Mouse (Mus musculus) heart, adult 2 months (tissue): Measurements from ENCODE around the gene Nup133. TPM values are rescaled to one million over a fixed set of nuclear protein-coding genes. Genes with fewer than 3 reads are reported as not detected.

Experiments used
- DNase-seq, 2 experiments: peaks; one replicate each; pipeline ENCODE4 v3.0.0; 2021
- H3K27ac ChIP-seq: fragments of 200-600 bp; 2 replicates; pipeline ENCODE4 v1.8.1; 2022
- H3K27me3 ChIP-seq: fragments of 200-500 bp; 2 replicates; pipeline ENCODE4 v1.6.1; 2012; ENCODE audit warnings: mild to moderate bottlenecking, low read length, inconsistent platforms, mixed read lengths; ENCODE audit not compliant: control insufficient read depth, insufficient read depth
- H3K36me3 ChIP-seq: fragments of 200-500 bp; 2 replicates; pipeline ENCODE4 v1.6.1; 2012; ENCODE audit warnings: low read length, inconsistent platforms; ENCODE audit not compliant: control insufficient read depth, insufficient read depth
- H3K4me1 ChIP-seq: fragments of 200-500 bp; 2 replicates; pipeline ENCODE4 v1.6.1; 2011; ENCODE audit warnings: low read length; ENCODE audit not compliant: control insufficient read depth, insufficient read depth
- H3K4me3 ChIP-seq: fragments of 200-600 bp; 2 replicates; pipeline ENCODE4 v1.8.1; 2022
- H3K79me2 ChIP-seq: fragments of 200-500 bp; replicated peaks from 2 replicates; pipeline ENCODE4 v1.6.1; 2012; ENCODE audit warnings: mild to moderate bottlenecking, inconsistent platforms, low read length, moderate library complexity, mixed read lengths; ENCODE audit not compliant: control insufficient read depth, insufficient read depth
- H3K9ac ChIP-seq: fragments of 200-500 bp; 2 replicates; pipeline ENCODE4 v1.6.1; 2012; ENCODE audit warnings: low read depth, mild to moderate bottlenecking, control low read depth, inconsistent platforms, low read length, mixed read lengths
- CTCF ChIP-seq: fragments of 200-600 bp; IDR thresholded peaks from 2 replicates; pipeline ENCODE4 v1.8.1; 2022; ENCODE audit warnings: antibody characterized with exemption, mild to moderate bottlenecking, moderate library complexity
- EP300 ChIP-seq: fragments of 200-500 bp; IDR thresholded peaks from 2 replicates; pipeline ENCODE4 v1.6.1; 2011; ENCODE audit warnings: low read depth, low read length, control low read depth; ENCODE audit not compliant: insufficient read depth
- POLR2A ChIP-seq: fragments of 200-500 bp; IDR thresholded peaks from 2 replicates; pipeline ENCODE4 v1.6.1; 2011; ENCODE audit warnings: mild to moderate bottlenecking, low read depth, low read length, control low read depth; ENCODE audit not compliant: insufficient read depth
- WGBS: fragments of 180-500 bp; shearing (Covaris S2); methylation state at CpG from one replicate; pipeline ENCODE4 v1.1.7; 2018; 5-methylcytosine and 5-hydroxymethylcytosine counted together
- intact Hi-C: fragments of 180-260 bp; cut with DNase I; formaldehyde crosslinking; loops from one replicate; pipeline ENCODE4 v1.15.1; 2025
- polyA plus RNA-seq: library from polyadenylated mRNA; depleted of rRNA; stranded (reverse); fragments of >200 nt; gene quantifications from 2 replicates; pipeline ENCODE4 v1.2.3, GENCODE M21; 2012
- total RNA-seq, 2 experiments: library from RNA; stranded (reverse); gene quantifications; 2 replicates each; pipeline ENCODE4 v1.2.3; 2021

Gene Nup133
- total and polyA plus RNA-seq, 3 experiments = 7.2 to 10.8 (median 9.9) TPM

DNA sequence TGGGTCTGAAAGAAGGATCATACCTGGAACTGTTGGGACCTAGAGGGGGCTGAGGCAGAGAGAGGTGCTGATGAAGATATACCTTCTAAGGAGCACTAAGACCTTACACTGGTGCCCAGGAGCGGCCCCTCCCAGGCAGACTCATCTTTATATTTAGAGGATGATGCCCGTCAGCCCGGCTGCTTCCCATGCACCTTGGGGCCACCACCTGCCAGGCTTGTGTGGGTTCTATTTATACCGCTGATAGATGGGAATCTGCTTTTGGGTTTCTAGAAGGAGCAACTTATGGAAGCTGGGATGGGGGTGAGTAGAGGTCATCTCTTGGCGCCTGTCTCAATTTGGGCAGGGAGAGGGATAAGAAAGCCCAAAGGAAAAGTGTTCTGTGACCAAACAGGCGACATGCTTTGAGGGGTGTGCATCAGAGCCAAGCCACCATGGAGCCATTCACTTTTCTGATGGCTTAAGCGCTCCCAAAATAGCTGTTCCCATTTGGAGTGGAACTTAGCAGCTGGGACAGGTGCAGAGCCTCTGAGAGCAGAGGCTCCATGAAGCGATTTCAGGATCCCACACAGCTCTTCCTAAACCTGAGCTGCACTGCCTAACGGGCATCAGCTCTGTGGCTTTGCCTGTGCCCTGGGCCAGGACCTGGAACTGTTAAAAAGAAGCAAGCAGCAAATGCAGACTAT, 53.2 kb downstream of the Nup133 start:
- peaks cover 7% of the 10 kb centered on the region for H3K27me3 ChIP-seq
- no peak overlapping the region for H3K4me3 ChIP-seq
- H3K27ac ChIP-seq = no peak overlapping the region
- intact Hi-C loops = no loop called here
- H3K36me3 ChIP-seq = no peaks in the 10 kb centered on the region
- H3K9ac ChIP-seq = no peak overlapping the region
- WGBS = 54% methylated on average over 9 of the region's 9 CpGs
- H3K79me2 ChIP-seq = no peaks in the 10 kb centered on the region
- H3K4me1 ChIP-seq = no peaks in the 10 kb centered on the region
- no peak for DNase-seq
- no peak for TF ChIP-seq POLR2A
- no peak for TF ChIP-seq CTCF
- TF ChIP-seq EP300 = no peak

DNA sequence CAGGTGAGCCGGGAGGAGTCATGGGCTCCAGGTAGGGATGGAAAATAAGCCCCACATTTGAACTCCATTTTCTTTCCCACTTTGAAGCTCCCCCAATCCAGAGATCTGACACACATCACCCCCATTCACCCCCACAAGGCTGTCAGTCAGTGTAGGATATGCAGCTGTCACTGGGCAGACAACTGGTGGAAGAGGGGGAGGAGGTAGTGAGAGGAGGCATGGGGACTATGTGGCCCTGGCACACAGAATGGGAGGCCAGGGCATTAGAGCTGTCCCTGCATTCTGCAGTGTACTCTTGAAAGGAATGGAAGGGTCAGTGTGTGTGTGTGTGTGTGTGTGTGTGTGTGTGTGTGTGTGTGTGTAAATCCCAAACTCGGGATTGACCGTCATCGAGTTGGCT, 53.8 kb downstream of the Nup133 start:
- H3K9ac ChIP-seq = no peak overlapping the region
- H3K27ac ChIP-seq = no peak overlapping the region
- H3K4me1 ChIP-seq = no peaks in the 10 kb centered on the region
- no peaks in the 10 kb centered on the region for H3K36me3 ChIP-seq
- peaks cover 7% of the 10 kb centered on the region for H3K27me3 ChIP-seq
- 72% methylated on average over 4 of the region's 4 CpGs for WGBS
- DNase-seq = no peak
- TF ChIP-seq EP300 (no peak), CTCF (no peak), POLR2A (no peak)
- intact Hi-C loops = no loop called here
- H3K4me3 ChIP-seq = no peak overlapping the region
- no peaks in the 10 kb centered on the region for H3K79me2 ChIP-seq

DNA sequence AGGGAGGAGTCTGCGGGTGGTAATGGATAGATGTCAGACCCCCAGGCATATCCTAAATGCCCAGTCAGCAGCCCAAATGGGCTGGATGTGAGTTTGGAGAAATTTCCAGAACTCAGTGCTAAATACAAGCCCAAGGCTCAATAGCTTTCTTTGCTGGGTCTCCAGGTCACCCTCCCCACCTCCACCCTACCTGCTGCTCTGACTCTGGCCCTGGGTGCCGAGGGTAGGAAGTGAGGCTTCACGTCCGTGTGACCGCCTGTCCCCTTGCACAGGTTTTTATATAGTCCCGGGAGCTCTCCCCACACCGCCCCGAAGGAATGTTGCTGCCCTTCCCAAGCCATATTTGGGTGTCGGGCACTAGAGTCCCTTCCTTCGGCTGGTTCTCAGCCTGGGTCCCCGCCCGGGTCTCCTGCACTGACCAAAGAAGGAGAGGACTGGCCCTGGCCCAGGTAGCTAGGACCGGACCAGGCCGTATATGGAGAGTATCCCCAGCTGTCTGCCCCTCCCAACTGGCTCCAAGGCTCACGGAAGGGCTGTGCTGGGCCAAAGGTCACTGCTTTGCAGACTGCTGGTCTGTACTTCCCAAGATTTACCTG, 54.5 kb downstream of the Nup133 start, which contains the start of gene Acta1:
Acta1 (minus strand) TSS at position 250 of the 596 bp plus-strand sequence.
- DNase-seq = peak in 1 of 2 experiments; percentile 15

DNA sequence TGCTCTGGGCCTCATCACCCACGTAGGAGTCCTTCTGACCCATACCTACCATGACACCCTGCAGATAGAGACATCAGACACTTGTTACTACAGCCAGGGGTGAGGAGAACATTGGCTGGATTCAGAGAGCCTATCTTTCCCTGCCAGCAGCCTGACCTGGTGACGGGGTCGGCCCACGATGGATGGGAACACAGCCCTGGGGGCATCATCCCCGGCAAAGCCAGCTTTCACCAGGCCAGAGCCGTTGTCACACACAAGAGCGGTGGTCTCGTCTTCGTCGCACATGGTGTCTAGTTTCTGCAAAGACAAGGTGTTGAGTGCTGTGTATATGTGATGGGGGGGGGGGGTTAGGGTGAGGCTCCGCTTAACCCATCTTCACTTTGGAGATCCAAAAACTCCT, 55.7 kb downstream of the Nup133 start:
- no peak for DNase-seq
- no peak overlapping the region for H3K4me3 ChIP-seq
- H3K27me3 ChIP-seq = peaks cover 7% of the 10 kb centered on the region
- H3K27ac ChIP-seq = no peak overlapping the region
- TF ChIP-seq POLR2A = no peak
- no peak for TF ChIP-seq EP300
- no peak for TF ChIP-seq CTCF
- intact Hi-C loops = no loop called here
- H3K9ac ChIP-seq = no peak overlapping the region
- 73% methylated on average over 11 of the region's 11 CpGs for WGBS
- no peaks in the 10 kb centered on the region for H3K79me2 ChIP-seq
- no peaks in the 10 kb centered on the region for H3K36me3 ChIP-seq
- H3K4me1 ChIP-seq = no peaks in the 10 kb centered on the region

More for the DNA sequence above, 54.5 kb downstream of the Nup133 start, which contains the start of gene Acta1:
- intact Hi-C loops = no loop called here
- TF ChIP-seq CTCF (no peak), POLR2A (peak; percentile 34; the same call in 1 of the 2 replicates), EP300 (no peak)
- Histone ChIP-seq H3K4me3 (no peak within 1 kb of the TSS), H3K27ac (no peak within 1 kb of the TSS), H3K4me1 (no peaks in the 10 kb centered on the region), H3K36me3 (no peaks in the 10 kb centered on the region), H3K79me2 (no peaks in the 10 kb centered on the region), H3K27me3 (peaks cover 7% of the 10 kb centered on the region), H3K9ac (no peak within 1 kb of the TSS)
- 16% methylated on average over 15 of the region's 15 CpGs for WGBS

DNA sequence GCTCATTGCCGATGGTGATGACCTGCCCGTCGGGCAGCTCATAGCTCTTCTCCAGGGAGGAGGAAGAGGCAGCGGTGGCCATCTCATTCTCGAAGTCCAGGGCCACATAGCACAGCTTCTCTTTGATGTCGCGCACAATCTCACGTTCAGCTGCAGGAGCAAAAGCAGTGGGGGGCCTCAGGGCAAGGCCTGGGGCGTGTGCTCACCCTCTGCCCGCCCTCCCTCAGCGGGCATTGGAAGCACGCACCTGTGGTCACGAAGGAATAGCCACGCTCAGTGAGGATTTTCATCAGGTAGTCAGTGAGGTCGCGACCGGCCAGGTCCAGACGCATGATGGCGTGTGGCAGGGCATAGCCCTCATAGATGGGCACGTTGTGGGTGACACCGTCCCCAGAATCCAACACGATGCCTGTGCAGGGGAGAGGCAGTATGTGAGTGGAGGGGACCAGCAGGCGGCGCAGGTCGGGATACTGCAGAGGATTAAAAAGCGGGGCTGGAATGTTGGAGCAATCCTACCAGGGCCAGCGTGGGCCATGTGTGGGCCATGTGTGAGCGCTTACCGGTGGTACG, 56.4 kb downstream of the Nup133 start:
- TF ChIP-seq EP300 (no peak), POLR2A (no peak), CTCF (no peak)
- Histone ChIP-seq H3K27ac (no peak overlapping the region), H3K4me1 (no peaks in the 10 kb centered on the region), H3K9ac (no peak overlapping the region), H3K79me2 (no peaks in the 10 kb centered on the region), H3K27me3 (peaks cover 7% of the 10 kb centered on the region), H3K4me3 (no peak overlapping the region), H3K36me3 (no peaks in the 10 kb centered on the region)
- no peak for DNase-seq
- 18% methylated on average over 30 of the region's 30 CpGs for WGBS
- intact Hi-C loops = no loop called here
